9 mouse cellular contexts compared by ENCODE assay signal in the genomic region with DNA sequence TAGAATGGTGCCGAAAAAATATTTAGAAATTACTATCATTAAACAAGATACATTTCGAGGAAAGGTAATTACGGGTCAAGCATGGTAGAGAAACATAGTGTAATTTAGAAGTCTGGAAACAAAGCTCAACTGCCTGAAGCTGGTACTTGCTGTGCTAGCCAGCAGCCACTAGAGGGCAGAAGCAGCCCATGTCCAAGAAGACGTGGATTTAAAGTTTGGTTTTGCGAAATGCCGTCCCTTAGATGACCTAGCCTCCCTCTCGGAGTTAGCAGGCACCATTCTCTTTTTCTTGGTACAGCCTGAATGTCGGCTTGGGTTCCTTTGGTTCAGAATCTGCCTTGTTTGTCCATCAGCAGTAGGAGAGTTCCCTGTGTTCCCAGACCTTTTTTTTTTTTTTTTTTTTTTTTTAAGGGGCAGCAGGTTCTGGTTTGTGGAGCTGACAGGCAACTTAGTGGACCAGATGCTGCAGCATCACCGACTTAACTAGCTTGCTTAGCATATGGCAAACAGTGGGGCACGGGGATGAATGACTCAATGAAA. TPM values are rescaled to one million over a fixed set of nuclear protein-coding genes. Genes with fewer than 3 reads are reported as not detected.
A peak's percentile ranks its signal among the peaks of the same experiment; 100 is the strongest.
DNase-seq lines count a peak whose midpoint lies in the region; ATAC-seq and TF ChIP-seq lines count a peak whose summit lies in the region.
"Had no signal": no experiment of that assay in that cellular context is flagged by ENCODE, and none has a peak within 500 bp of the region (broad histone marks: within the 10 kb centered on the region; RNA-seq: fewer than 3 reads in every experiment).

No protein-coding gene starts in this region.

- H3K27ac ChIP-seq in gastrocnemius, adult 2 months: no peak overlapping the region
- H3K27ac ChIP-seq in embryonic facial prominence, embryonic 14.5 days (replicated peaks; ENCODE audit: low read depth, low read length): no peak overlapping the region

- intact Hi-C loops in gastrocnemius, adult 2 months (cut with DNase I): loop anchor here (1.0 to 2.0 kb wide), 2 partner anchors 35 to 119 kb away; no protein-coding TSS in a partner anchor
- intact Hi-C loops in gastrocnemius, postnatal 36 days (cut with DNase I): loop anchor here (2.0 kb wide), 1 partner anchor 35 kb away; no protein-coding TSS in a partner anchor

- H3K4me1 ChIP-seq in embryonic facial prominence, embryonic 14.5 days (ENCODE audit: control insufficient read depth, insufficient read depth, low read length): no peaks in the 10 kb centered on the region

- H3K27me3 ChIP-seq in embryonic facial prominence, embryonic 14.5 days (replicated peaks; ENCODE audit: control insufficient read depth, insufficient read depth, low read length): peaks cover 9% of the 10 kb centered on the region; the same call in 1 of the 2 replicates
- no peaks in the 10 kb centered on the region for H3K27me3 ChIP-seq in splenic B cell, adult 2 months (ENCODE audit: control insufficient read depth, insufficient read depth, low read length, poor library complexity, severe bottlenecking)

- WGBS in embryonic facial prominence, embryonic 14.5 days: 5% methylated on average over 10 of the region's 10 CpGs

- no peaks in the 10 kb centered on the region for H3K36me3 ChIP-seq in embryonic facial prominence, embryonic 14.5 days (ENCODE audit: control insufficient read depth, insufficient read depth, low read length)
- H3K36me3 ChIP-seq in splenic B cell, adult 2 months (ENCODE audit: control insufficient read depth, insufficient read depth, low read length, poor library complexity, severe bottlenecking): no peaks in the 10 kb centered on the region

- DNase-seq in gastrocnemius, adult 2 months: peak; percentile 50
- no peak for DNase-seq in gastrocnemius, postnatal 36 days
- DNase-seq in B cell, adult 2 months: peak; percentile 58
- peak; percentile 63 for DNase-seq in adrenal gland, postnatal 25 days
- DNase-seq in embryonic facial prominence, embryonic 14.5 days (ENCODE audit: low spot score): peak; percentile 71
- peak; percentile 67 for DNase-seq in hindlimb bud, embryonic 11.5 days (ENCODE audit: extremely low spot score, low read depth, low spot score)
- DNase-seq in splenic B cell, adult 2 months (ENCODE audit: low read depth, low spot score): peak; percentile 66

- H3K4me3 ChIP-seq in gastrocnemius, adult 2 months: no peak overlapping the region
- no peak overlapping the region for H3K4me3 ChIP-seq in embryonic facial prominence, embryonic 14.5 days (ENCODE audit: low read depth, low read length)
- H3K4me3 ChIP-seq: megakaryocyte, embryonic 14.5 days had no signal

- H3K9me3 ChIP-seq in embryonic facial prominence, embryonic 14.5 days (ENCODE audit: control insufficient read depth, low read length): no peaks in the 10 kb centered on the region

- no peak overlapping the region for H3K9ac ChIP-seq in embryonic facial prominence, embryonic 14.5 days (ENCODE audit: low read depth, low read length)

- peak; percentile 91 for TF ChIP-seq CTCF in gastrocnemius, adult 2 months (IDR thresholded peaks at IDR 0.05)

- H3K4me2 ChIP-seq in embryonic facial prominence, embryonic 14.5 days (ENCODE audit: low read depth, low read length): peak overlapping the region; percentile 20; the same call in 1 of the 2 replicates

- ATAC-seq in embryonic facial prominence, embryonic 14.5 days (ENCODE audit: low read depth): no peak
- ATAC-seq in megakaryocyte, adult 5-6 weeks (ENCODE audit: poor library complexity, severe bottlenecking): peak; percentile 67; the same call in 1 of the 2 replicates

RNA-seq across cellular contexts. Expression of gene Lyzl6, which starts 0.8 kb away (rescaled TPM):
- not detected for total RNA-seq in gastrocnemius, adult 2 months (2021)
- not detected for total RNA-seq in gastrocnemius, postnatal 36 days (2021)
- total RNA-seq in adrenal gland, postnatal 25 days (2021): not detected in 2 replicates
- not detected in 2 replicates for polyA plus RNA-seq in embryonic facial prominence, embryonic 14.5 days (2014; fragmentation: Nextera tagmentation; extraction: Ambion mirVana)
- not detected in 2 replicates for total RNA-seq in megakaryocyte, adult 5-6 weeks (2015)
- total RNA-seq in megakaryocyte, adult 5-6 weeks (2017): not detected in 2 replicates

RNA-seq across cellular contexts. Expression of gene Rprml, which starts 9.9 kb away (rescaled TPM):
- total RNA-seq in gastrocnemius, adult 2 months (2021): not detected
- total RNA-seq in gastrocnemius, postnatal 36 days (2021): not detected
- 0.64 TPM in 1 of 2 replicates, not detected in the other for total RNA-seq in adrenal gland, postnatal 25 days (2021)
- not detected in 2 replicates for polyA plus RNA-seq in embryonic facial prominence, embryonic 14.5 days (2014; fragmentation: Nextera tagmentation; extraction: Ambion mirVana)
- total RNA-seq in megakaryocyte, adult 5-6 weeks (2015): not detected in 2 replicates
- total RNA-seq in megakaryocyte, adult 5-6 weeks (2017): not detected in 2 replicates

RNA-seq across cellular contexts. Expression of gene Gm884, which starts 18.5 kb away (rescaled TPM):
- total RNA-seq in gastrocnemius, adult 2 months (2021): not detected
- not detected for total RNA-seq in gastrocnemius, postnatal 36 days (2021)
- total RNA-seq in adrenal gland, postnatal 25 days (2021): not detected in 2 replicates
- polyA plus RNA-seq in embryonic facial prominence, embryonic 14.5 days (2014; fragmentation: Nextera tagmentation; extraction: Ambion mirVana): not detected in 2 replicates
- total RNA-seq in megakaryocyte, adult 5-6 weeks (2015): not detected in 2 replicates
- total RNA-seq in megakaryocyte, adult 5-6 weeks (2017): not detected in 2 replicates

RNA-seq across cellular contexts. Expression of gene Gosr2, which starts 58.2 kb away (rescaled TPM):
- 10 to 100 TPM; 38.3 to 40.1 TPM for total RNA-seq in gastrocnemius, adult 2 months (2021)
- total RNA-seq in gastrocnemius, postnatal 36 days (2021): 10 to 100 TPM; 33.1 to 36.2 TPM
- 76.0 and 82.7 TPM in 2 replicates for total RNA-seq in adrenal gland, postnatal 25 days (2021)
- 93.7 and 106 TPM in 2 replicates for polyA plus RNA-seq in embryonic facial prominence, embryonic 14.5 days (2014; fragmentation: Nextera tagmentation; extraction: Ambion mirVana)
- 45.8 and 46.8 TPM in 2 replicates for total RNA-seq in megakaryocyte, adult 5-6 weeks (2015)
- total RNA-seq in megakaryocyte, adult 5-6 weeks (2017): 45.5 and 51.8 TPM in 2 replicates

Comparison
In these comparisons a context has a peak if more than half of its experiments do, and no peak if none do; other contexts are left out.
1. DNase-seq: peak in gastrocnemius, adult 2 months (single experiment), B cell, adult 2 months (2 of 2), adrenal gland, postnatal 25 days (single experiment), embryonic facial prominence, embryonic 14.5 days (single experiment), hindlimb bud, embryonic 11.5 days (single experiment) and splenic B cell, adult 2 months (single experiment); none in gastrocnemius, postnatal 36 days (0 of 2).